Mouse (Mus musculus): ENCODE measurements around the gene Olfr784. TPM values are rescaled to one million over a fixed set of nuclear protein-coding genes. Genes with fewer than 3 reads are reported as not detected.

The Olfr784 gene
- polyA plus RNA-seq (2015; fragmentation: Nextera tagmentation; extraction: Ambion mirVana) = not detected in 2 replicates

GRCm38 (mm10) chr10:129383783-129384182, at the start of gene Olfr784:
Olfr784 (plus strand) TSS chr10:129384083.

GRCm38 (mm10) chr10:129348550-129348949, 35.3 kb upstream of the Olfr784 start, which contains the start of gene Olfr782:
Olfr782 (plus strand) TSS chr10:129348850.

GRCm38 (mm10) chr10:129405126-129405525, 21.2 kb downstream of the Olfr784 start, which contains the start of gene Olfr785:
Olfr785 (plus strand) TSS chr10:129405426.

GRCm38 (mm10) chr10:129427006-129427405, 43.1 kb downstream of the Olfr784 start, which contains the start of gene Olfr786:
Olfr786 (plus strand) TSS chr10:129427306.

Other genes with a start within 250 kb of the Olfr784 start
- gene Olfr770, start 245.1 kb upstream of the Olfr784 start, polyA plus RNA-seq (2015; fragmentation: Nextera tagmentation; extraction: Ambion mirVana) = not detected in 2 replicates
- not detected in 2 replicates for gene Olfr771, start 219.3 kb upstream of the Olfr784 start, polyA plus RNA-seq (2015; fragmentation: Nextera tagmentation; extraction: Ambion mirVana)
- gene Olfr772, start 206.2 kb upstream of the Olfr784 start, polyA plus RNA-seq (2015; fragmentation: Nextera tagmentation; extraction: Ambion mirVana) = not detected in 2 replicates
- gene Olfr773, start 196.7 kb upstream of the Olfr784 start, polyA plus RNA-seq (2015; fragmentation: Nextera tagmentation; extraction: Ambion mirVana) = not detected in 2 replicates
- not detected in 2 replicates for gene Olfr774, start 147.9 kb upstream of the Olfr784 start, polyA plus RNA-seq (2015; fragmentation: Nextera tagmentation; extraction: Ambion mirVana)
- gene Olfr775, start 135.7 kb upstream of the Olfr784 start, polyA plus RNA-seq (2015; fragmentation: Nextera tagmentation; extraction: Ambion mirVana) = not detected in 2 replicates
- gene Olfr776, start 125.0 kb upstream of the Olfr784 start, polyA plus RNA-seq (2015; fragmentation: Nextera tagmentation; extraction: Ambion mirVana) = not detected in 2 replicates
- gene Olfr777, start 112.6 kb upstream of the Olfr784 start, polyA plus RNA-seq (2015; fragmentation: Nextera tagmentation; extraction: Ambion mirVana) = not detected in 2 replicates
- gene Olfr780, start 66.0 kb upstream of the Olfr784 start, polyA plus RNA-seq (2015; fragmentation: Nextera tagmentation; extraction: Ambion mirVana) = not detected in 2 replicates
- not detected in 2 replicates for gene Olfr781, start 55.2 kb upstream of the Olfr784 start, polyA plus RNA-seq (2015; fragmentation: Nextera tagmentation; extraction: Ambion mirVana)
- not detected in 2 replicates for gene Olfr782, start 35.2 kb upstream of the Olfr784 start, polyA plus RNA-seq (2015; fragmentation: Nextera tagmentation; extraction: Ambion mirVana)
- not detected in 2 replicates for gene Olfr785, start 21.3 kb downstream of the Olfr784 start, polyA plus RNA-seq (2015; fragmentation: Nextera tagmentation; extraction: Ambion mirVana)
- gene Olfr786, start 43.2 kb downstream of the Olfr784 start, polyA plus RNA-seq (2015; fragmentation: Nextera tagmentation; extraction: Ambion mirVana) = not detected in 2 replicates
- not detected in 2 replicates for gene Olfr787, start 77.8 kb downstream of the Olfr784 start, polyA plus RNA-seq (2015; fragmentation: Nextera tagmentation; extraction: Ambion mirVana)
- gene Olfr788, start 86.9 kb downstream of the Olfr784 start, polyA plus RNA-seq (2015; fragmentation: Nextera tagmentation; extraction: Ambion mirVana) = not detected in 2 replicates
- not detected in 2 replicates for gene Olfr789, start 100.7 kb downstream of the Olfr784 start, polyA plus RNA-seq (2015; fragmentation: Nextera tagmentation; extraction: Ambion mirVana)
- gene Olfr790, start 114.4 kb downstream of the Olfr784 start, polyA plus RNA-seq (2015; fragmentation: Nextera tagmentation; extraction: Ambion mirVana) = not detected in 2 replicates
- gene Olfr791, start 137.7 kb downstream of the Olfr784 start, polyA plus RNA-seq (2015; fragmentation: Nextera tagmentation; extraction: Ambion mirVana) = not detected in 2 replicates
- not detected in 2 replicates for gene Olfr792, start 155.1 kb downstream of the Olfr784 start, polyA plus RNA-seq (2015; fragmentation: Nextera tagmentation; extraction: Ambion mirVana)
- gene Olfr794, start 183.6 kb downstream of the Olfr784 start, polyA plus RNA-seq (2015; fragmentation: Nextera tagmentation; extraction: Ambion mirVana) = not detected in 2 replicates
- gene Olfr796, start 228.5 kb downstream of the Olfr784 start, polyA plus RNA-seq (2015; fragmentation: Nextera tagmentation; extraction: Ambion mirVana) = not detected in 2 replicates
- gene Olfr798, start 243.9 kb downstream of the Olfr784 start, polyA plus RNA-seq (2015; fragmentation: Nextera tagmentation; extraction: Ambion mirVana) = not detected in 2 replicates